Mouse (Mus musculus): Measurements from ENCODE around the gene Ywhag.

Ywhag gene

GRCm38 (mm10) chr5:135934481-135935175 is at the start of gene Ywhag:
Ywhag (minus strand) TSS chr5:135934616.
- DNase-seq (ENCODE audit: low read depth, low spot score) = peak; percentile 94

- no peak for DNase-seq (ENCODE audit: low read depth, low spot score)
Measured at GRCm38 (mm10) chr5:135982398-135982797, 48.0 kb upstream of the Ywhag start.

DNA sequence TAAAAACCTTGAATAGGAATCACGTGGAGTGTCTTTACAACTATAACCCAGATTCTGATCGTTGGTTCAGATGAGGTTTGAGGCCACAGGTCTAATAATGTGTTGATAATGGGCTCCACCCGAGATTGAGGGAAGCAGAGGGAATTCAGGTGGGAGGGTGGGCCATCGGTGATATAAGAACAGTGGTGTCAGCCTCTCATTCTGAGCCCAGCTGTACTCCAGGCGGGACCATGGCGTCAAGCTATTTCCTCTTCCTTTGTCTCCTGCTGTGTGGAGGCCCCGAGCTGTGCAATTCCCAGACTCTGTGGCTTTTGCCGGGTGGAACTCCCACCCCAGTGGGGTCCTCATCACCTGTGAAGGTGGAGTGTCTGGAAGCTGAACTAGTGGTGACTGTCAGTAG is 45.5 kb upstream of the Ywhag start, which contains the start of gene Zp3:
Zp3 (plus strand) TSS at position 196 of the 400 bp plus-strand sequence.
- no peak for DNase-seq (ENCODE audit: low read depth, low spot score)

GRCm38 (mm10) chr5:135979381-135979780 is 45.0 kb upstream of the Ywhag start:
- no peak for DNase-seq (ENCODE audit: low read depth, low spot score)

DNA sequence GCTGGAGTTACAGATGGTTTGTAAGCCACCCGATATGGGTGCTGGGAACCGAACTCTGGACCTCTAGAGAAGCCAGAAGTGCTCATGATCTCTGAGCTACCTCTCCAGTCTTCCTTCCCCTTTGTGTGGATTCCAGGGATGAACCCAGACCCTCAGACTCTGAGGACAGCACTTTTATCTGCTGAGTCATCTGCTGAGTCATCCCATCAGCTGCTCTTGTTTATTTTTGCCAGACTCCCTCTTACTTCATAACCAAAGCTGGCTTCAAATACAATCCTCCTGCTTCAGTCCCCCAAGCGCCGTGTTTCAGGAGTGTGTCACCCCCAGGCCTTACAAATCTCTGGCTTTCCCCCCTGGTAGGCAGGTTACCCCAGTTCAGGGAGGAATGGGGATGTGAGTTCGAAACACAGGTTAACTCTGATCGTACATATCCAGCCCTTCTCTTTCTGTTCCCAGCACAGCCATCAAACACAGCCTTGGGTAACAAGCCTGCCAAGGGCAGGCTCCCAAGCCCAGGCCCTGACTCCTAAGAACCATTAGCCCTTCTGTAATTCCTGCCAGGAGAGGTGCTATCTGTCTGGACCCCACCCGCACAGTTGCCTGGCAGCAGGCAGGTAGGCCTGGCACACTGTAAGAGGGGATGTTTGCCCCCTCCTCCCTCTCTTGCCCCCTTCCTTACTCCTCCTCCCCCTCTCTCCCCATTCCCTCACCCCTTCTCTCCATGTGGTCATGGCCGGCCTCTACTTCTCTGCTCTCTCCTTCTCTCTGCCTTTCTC is 41.7 kb upstream of the Ywhag start:
- no peak for DNase-seq (ENCODE audit: low read depth, low spot score)

- no peak for DNase-seq (ENCODE audit: low read depth, low spot score)
Measured at GRCm38 (mm10) chr5:135974365-135974764, 39.9 kb upstream of the Ywhag start, which contains the start of gene Ssc4d. Ssc4d (minus strand) TSS chr5:135974531.

GRCm38 (mm10) chr5:135971876-135972275 is 37.5 kb upstream of the Ywhag start:
- no peak for DNase-seq (ENCODE audit: low read depth, low spot score)

- DNase-seq (ENCODE audit: low read depth, low spot score) = no peak
Measured at GRCm38 (mm10) chr5:135970247-135970646, 35.8 kb upstream of the Ywhag start.

DNA sequence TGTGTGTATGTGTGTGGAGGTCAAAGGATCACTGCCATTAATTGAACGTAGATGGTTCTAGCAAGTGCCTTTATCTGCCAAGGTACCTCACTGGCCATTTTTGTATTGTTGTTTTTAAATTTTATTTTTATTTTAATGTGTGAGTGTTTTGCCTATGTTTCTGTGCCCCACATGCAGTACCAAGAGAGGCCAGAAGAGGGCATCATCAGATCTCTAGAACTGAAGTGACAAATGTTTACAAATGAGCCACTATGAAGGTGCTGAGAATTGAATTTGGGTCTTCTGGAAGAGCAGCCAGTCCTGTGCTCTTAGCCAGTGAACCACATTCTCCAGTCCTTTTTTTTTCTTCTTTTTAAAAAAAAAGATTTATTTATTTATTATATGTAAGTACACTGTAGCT is 34.4 kb upstream of the Ywhag start:
- no peak for DNase-seq (ENCODE audit: low read depth, low spot score)

DNA sequence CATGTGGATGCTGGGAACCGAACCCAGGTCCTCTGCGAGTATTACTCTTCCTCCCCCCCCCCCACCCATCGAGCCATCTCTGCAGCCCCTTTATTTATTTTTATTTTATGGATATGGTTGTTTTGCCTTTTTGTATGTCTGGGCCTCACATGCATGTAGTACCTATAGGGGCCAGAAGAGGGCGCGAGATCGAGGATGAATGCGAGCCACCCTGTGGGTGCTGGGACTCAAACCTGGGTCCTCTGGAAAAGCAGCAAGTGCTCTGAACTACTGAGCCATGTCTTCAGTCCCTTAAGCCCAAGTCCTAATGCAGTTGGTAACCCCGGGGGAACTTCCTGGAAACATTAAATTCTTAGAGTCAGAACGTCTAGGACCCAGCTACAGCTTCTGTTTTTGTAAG is 32.5 kb upstream of the Ywhag start:
- DNase-seq (ENCODE audit: low read depth, low spot score) = no peak

GRCm38 (mm10) chr5:135965501-135965930 is 31.1 kb upstream of the Ywhag start:
- DNase-seq (ENCODE audit: low read depth, low spot score) = no peak

DNA sequence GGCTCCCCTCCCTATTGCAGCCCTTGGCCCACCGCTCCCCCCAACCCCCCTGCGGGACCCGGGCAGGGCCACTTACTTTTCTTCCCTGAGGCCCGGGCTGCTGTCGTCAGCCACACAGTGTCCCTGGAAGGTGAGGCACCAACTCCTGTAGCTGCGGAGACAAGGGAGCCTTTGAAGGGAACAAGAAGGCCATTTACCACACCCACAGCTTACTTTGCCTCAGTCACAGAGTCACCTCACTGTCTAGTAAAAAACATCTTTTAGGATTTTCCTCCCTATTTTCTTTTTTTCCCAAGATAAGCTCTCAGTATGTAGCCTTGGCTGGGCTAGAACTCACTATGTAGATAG is 28.8 kb upstream of the Ywhag start:
- DNase-seq (ENCODE audit: low read depth, low spot score) = no peak

DNA sequence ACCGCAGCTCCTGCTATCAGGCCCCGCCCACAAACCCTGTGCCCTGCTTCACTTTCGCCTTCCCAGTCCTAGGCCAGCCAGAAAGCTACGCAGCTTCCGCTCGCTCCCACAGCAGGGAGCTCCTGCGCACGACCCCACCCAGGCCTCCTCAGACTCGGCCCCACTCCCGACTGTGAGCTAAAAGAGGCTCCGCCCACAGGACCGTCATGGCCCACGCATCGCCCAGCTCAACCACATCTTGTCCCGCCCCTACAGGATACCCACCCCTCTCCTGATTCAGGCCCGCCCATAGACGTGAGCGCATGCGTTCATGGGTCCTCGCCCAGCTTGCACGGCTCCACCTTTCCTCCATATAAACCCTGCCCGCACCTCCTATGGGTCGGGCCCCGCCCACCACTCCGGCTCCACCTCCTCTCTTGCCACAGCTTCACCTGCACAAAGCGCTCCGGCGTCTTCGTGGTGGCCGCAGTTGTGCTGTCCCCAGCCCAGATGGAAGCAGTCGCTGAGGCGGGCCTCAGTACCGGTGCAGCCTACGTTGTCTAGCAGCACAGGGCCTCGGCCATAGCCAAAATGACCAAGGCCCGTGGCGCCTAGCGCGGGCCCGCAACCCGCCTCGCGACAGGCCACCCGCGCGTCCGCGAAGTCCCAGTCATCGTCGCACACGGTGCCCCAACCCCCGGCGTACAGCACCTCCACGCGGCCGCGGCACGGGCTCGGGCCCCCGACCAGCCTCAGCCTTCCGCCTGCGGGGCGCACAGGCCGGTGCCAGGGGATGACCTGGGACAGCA is 28.3 kb upstream of the Ywhag start:
- peak; percentile 99 for DNase-seq (ENCODE audit: low read depth, low spot score)

DNA sequence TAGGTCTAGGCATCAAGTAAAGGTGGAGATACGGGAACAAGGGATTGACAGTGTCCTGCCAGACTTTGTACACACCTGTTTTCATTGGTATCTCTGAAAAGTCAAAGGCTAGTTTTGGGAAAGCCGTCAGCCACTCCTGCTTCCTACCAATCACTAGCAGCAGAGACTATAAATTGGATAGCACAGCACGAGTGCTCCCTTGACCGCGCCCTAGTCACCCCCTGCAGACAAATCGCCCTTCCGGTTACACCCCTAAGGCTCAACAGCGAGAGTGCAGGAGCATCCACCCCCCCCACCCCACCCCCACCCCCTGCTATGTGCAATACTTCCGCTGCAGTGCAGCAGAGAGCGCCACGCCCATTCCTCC is 27.7 kb upstream of the Ywhag start:
- no peak for DNase-seq (ENCODE audit: low read depth, low spot score)

- no peak for DNase-seq (ENCODE audit: low read depth, low spot score)
Measured at GRCm38 (mm10) chr5:135960909-135961635, 26.7 kb upstream of the Ywhag start.

DNA sequence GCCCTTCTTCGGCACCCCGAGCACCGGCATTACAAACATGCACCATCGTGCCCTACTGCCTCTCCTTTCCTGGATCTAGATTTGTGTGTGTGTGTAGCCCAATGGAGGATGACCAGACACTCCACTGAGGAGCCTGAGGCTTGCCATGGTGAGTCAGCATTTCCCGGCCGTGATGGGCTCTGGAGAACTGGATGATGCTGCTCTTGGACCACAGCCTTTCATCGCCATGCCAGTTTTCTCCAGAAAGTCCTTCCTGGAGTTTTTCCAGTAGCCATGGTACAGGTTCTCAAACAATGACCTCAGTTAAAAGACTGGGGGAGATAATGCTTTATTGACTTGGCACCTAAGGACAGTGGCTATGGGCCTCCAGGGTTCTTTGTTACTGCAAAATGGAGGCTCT is 25.5 kb upstream of the Ywhag start:
- DNase-seq (ENCODE audit: low read depth, low spot score) = no peak

DNA sequence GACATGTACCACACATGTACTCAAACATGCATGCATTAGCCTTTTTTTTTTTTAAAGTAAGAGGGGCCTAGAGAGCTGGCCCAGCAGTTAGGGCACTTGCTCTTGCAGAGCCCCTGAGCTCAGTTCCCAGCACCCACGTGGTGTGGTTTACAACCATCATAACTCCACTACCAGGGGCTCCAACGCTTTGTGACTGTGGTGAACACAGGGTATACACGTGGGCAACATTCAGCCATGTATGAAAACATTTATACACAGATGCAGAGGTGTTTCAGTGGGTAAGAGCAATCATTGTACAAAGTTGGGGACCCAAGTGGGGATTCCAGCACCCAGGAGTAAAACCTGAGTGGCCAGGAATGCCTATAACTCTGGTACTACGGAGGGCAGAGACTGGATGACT is 24.0 kb upstream of the Ywhag start:
- no peak for DNase-seq (ENCODE audit: low read depth, low spot score)

GRCm38 (mm10) chr5:135957207-135957974 is 23.0 kb upstream of the Ywhag start:
- peak; percentile 92 for DNase-seq (ENCODE audit: low read depth, low spot score)

DNA sequence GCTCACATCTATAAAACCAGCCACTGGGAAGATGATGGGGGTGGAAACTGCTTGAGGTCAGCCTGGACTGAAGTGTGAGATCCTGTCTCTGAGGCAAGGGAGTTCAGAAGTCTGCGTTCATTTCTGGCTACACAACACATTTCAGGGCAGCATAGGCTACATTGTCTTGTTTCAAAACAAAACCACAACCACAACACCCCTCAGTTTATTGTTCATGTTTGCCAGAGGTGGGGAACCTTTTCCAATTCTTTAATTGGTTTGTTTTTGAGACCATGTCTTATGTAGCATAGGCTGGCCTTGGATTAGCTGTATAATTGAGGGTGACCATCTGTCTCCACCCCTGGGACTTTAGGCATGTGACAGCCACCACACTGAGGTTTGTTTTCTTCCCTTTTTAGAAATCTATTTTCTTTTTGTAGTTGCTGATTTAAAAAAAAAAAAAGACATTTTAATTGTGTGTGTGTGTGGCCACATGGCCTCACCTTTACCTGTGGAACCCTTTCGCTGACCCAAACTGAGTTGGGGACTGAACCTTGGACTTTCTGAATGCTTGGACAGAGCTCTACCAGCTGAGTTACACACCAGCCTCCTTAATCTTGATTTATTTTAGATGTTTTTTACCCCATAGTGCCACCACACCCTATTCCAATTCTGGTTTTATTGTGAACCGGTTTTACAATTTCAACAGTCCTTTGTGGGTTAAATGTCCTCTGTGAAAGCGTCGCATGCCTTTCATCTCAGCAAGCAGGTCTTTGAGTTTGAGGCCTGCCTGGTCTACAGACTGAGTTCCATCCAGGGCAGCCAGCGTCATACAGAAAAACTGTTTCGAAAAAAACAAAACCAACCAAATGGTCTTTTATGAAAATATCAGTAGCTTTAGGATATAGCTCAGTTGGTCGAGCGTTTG is 22.1 kb upstream of the Ywhag start:
- DNase-seq (ENCODE audit: low read depth, low spot score) = no peak

DNA sequence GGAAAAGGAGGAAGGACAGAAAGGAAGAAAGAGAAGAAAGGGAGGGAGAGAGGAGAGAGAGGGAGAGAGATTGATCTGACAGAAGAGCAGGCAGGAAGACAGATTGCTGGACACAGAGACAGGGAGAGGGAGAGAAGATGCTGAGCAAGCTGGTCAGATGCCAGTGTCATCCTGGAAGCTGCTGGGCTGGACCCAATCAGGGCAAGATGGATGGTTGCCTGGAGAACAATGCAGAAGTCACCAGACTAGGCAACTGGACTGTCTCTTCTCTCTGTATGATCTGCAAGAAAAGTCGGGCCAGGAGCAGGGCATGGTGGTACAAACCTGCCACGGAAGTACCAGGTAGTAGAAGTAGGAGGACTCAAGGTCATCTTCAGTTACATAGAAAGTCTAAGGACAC is 18.4 kb upstream of the Ywhag start:
- no peak for DNase-seq (ENCODE audit: low read depth, low spot score)
